Mouse (Mus musculus) hindbrain, postnatal 0 days (tissue): Measurements from ENCODE around the gene Rasl11a. TPM values are rescaled to one million over a fixed set of nuclear protein-coding genes. Genes with fewer than 3 reads are reported as not detected.
"Not testable (repeated sequence)": the region's sequence is repeated elsewhere in the genome, so short reads cannot be mapped to it uniquely, and the experiment has no call there.

Experiments used
- ATAC-seq: fragments of 200-750 bp; cut with Nextera tagmentation; 2 replicates; pipeline ENCODE4 v1.8.0; 2017; ENCODE audit warnings: mild to moderate bottlenecking, moderate TSS enrichment, moderate library complexity
- DNase-seq: peaks from one replicate; pipeline ENCODE4 v3.0.0-alpha.2; 2015; ENCODE audit warnings: low spot score
- H3K27ac ChIP-seq: fragments of 300-500 bp; sonication (generic); 2 replicates; pipeline ENCODE4 v1.5.1; 2014; ENCODE audit warnings: mild to moderate bottlenecking
- H3K27me3 ChIP-seq: fragments of 300-500 bp; sonication (generic); 2 replicates; pipeline ENCODE4 v1.6.1; 2014; ENCODE audit warnings: low read length, mixed read lengths; ENCODE audit not compliant: insufficient read depth
- H3K36me3 ChIP-seq: fragments of 300-500 bp; sonication (generic); 2 replicates; pipeline ENCODE4 v1.6.1; 2014; ENCODE audit warnings: low read length, mixed read lengths; ENCODE audit not compliant: insufficient read depth
- H3K4me1 ChIP-seq: fragments of 300-500 bp; sonication (generic); 2 replicates; pipeline ENCODE4 v1.6.1; 2014; ENCODE audit warnings: antibody characterized with exemption, low read length, mixed read lengths; ENCODE audit not compliant: insufficient read depth
- H3K4me2 ChIP-seq: fragments of 300-500 bp; sonication (generic); 2 replicates; pipeline ENCODE4 v1.6.1; 2014; ENCODE audit warnings: low read depth, mild to moderate bottlenecking, low read length, moderate library complexity, mixed read lengths
- H3K4me3 ChIP-seq: fragments of 300-500 bp; sonication (generic); 2 replicates; pipeline ENCODE4 v1.5.1; 2014; ENCODE audit warnings: low read length
- H3K9ac ChIP-seq: fragments of 300-500 bp; sonication (generic); replicated peaks from 2 replicates; pipeline ENCODE4 v1.6.1; 2014; ENCODE audit warnings: mild to moderate bottlenecking, low read length, moderate library complexity, mixed read lengths
- H3K9me3 ChIP-seq: fragments of 300-500 bp; sonication (generic); 2 replicates; pipeline ENCODE4 v1.6.1; 2016; ENCODE audit warnings: low read length, mixed read lengths
- CTCF ChIP-seq: IDR thresholded peaks from 2 replicates; pipeline ENCODE4 v1.5.1; 2016; ENCODE audit warnings: antibody characterized with exemption, control low read depth, low read depth
- WGBS: fragments of 180-500 bp; shearing (Covaris S2); extraction: QIAGEN DNeasy Blood & Tissue Kit; methylation state at CpG from one replicate; pipeline ENCODE4 v1.1.7; 2014; 5-methylcytosine and 5-hydroxymethylcytosine counted together
- polyA plus RNA-seq: library from polyadenylated mRNA; unstranded; fragments of >200 nt; fragmentation: Nextera tagmentation; extraction: Ambion mirVana; gene quantifications from 2 replicates; pipeline ENCODE4 v1.2.1, GENCODE M21; 2015
- total RNA-seq: library from RNA; depleted of rRNA; stranded (reverse); fragments of >200 nt; gene quantifications from 2 replicates; pipeline ENCODE4 v1.2.3, GENCODE M21; 2014

The Rasl11a gene
- total and polyA plus RNA-seq, 2 experiments from 2014 or later, result 13.9 to 15.4 TPM

DNA sequence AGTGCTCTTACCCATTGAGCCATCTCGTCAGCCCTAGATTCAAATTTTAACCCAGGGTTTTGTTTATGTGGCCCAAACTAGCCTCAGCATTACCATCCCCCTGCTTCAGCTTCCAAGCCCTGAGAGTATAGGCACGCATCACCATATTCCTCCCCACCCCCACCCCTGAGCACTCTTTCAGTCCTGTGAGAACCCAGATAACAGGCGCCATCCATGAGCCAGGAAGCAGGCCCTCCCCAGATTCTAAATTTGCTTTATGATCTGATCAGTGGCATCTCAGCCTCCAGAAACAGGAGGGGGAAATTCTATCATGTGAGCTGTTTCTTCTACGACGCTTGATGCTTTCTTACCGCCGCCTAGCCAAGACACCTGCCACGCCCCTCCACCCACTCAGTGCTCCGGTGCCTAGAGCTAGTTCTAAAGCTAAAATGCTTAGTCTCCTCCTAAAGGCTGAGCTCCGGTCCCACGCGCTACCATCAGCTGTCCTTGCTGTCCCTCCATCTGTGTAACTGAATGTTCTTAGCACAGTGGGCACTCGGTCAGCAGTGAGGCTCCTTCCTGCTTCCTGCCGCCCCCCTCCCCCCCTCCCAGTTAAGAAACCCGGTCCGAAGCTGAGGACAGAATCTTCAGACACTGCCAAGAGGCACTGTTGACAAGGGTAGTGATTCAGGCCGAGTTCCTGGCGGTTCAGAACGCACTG, 22.5 kb downstream of the Rasl11a start:
- no peaks in the 10 kb centered on the region for H3K36me3 ChIP-seq
- H3K9me3 ChIP-seq, result no peaks in the 10 kb centered on the region
- no peak for TF ChIP-seq CTCF
- H3K27ac ChIP-seq, result peak overlapping the region; percentile 83
- DNase-seq (peak; percentile 74), ATAC-seq (peak; percentile 91)
- H3K4me1 ChIP-seq, result 0 out of 2 replicates have a peak, but pooled peaks cover 6% of the 10 kb centered on the region
- peak overlapping the region; percentile 47 for H3K4me2 ChIP-seq
- WGBS, result 6% methylated on average over 19 of the region's 19 CpGs
- H3K4me3 ChIP-seq, result peak overlapping the region; percentile 18; the same call in 1 of the 2 replicates
- H3K27me3 ChIP-seq, result no peaks in the 10 kb centered on the region
- peak overlapping the region; percentile 41; the same call in 1 of the 2 replicates for H3K9ac ChIP-seq

DNA sequence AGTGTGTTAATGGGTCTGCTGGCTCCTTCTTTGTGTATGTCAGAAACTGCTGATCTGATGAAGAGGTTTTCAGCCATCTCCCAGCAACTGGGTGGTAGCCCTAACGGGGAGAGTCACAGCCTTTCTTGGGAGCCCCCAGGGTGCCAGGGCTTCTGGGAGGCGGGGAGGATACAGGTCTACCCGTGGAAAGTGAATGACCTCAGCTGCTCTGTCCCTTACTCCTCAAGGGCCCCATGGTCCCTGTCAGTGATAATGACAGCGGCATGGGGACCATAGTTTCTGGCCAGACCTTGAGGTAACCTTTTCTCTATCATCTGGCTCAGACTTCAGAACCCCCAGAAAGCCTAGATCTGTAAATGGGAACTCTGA, 23.1 kb downstream of the Rasl11a start:
- no peaks in the 10 kb centered on the region for H3K9me3 ChIP-seq
- H3K4me1 ChIP-seq, result 0 out of 2 replicates have a peak, but pooled peaks cover 6% of the 10 kb centered on the region
- TF ChIP-seq CTCF, result no peak
- H3K27me3 ChIP-seq, result no peaks in the 10 kb centered on the region
- peak overlapping the region; percentile 83 for H3K27ac ChIP-seq
- ATAC-seq (peak; percentile 76), DNase-seq (no peak)
- H3K4me3 ChIP-seq, result no peak overlapping the region
- H3K36me3 ChIP-seq, result no peaks in the 10 kb centered on the region
- H3K4me2 ChIP-seq, result peak overlapping the region; percentile 47
- H3K9ac ChIP-seq, result peak overlapping the region; percentile 41; the same call in 1 of the 2 replicates
- WGBS, result 19% methylated on average over 4 of the region's 4 CpGs

DNA sequence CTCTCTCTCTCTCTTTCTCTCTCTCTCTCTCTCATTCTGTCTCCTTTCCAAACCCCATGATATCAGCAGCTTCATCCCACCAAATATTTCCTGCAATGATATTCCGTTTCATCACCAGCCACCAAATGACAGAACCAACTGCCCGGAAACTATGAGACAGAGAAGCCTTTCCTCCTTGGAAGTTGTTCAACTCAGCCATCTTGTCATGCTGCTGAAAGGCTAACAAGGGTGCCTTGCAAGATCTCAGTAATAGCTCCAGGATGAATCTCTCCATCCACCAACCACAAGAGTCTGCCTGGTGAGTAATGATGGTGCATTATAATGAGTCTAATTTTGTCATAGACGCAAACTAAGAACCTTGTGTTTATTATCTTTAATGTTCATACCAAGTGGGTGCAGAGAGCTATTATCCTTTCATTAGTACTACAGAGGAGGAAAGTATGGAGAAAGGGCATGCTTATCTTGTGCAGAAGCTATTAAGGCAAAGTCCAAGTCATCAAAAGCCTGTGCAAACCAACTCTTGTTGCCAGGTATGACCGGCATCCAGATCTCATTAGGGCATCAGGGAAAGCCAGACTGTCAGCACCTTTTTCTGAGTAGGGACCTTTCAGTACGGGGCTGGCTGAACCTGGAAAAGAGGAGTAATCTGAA, 28.2 kb downstream of the Rasl11a start:
- DNase-seq, result no peak
- Histone ChIP-seq H3K9me3 (no peaks in the 10 kb centered on the region), H3K4me3 (no peak overlapping the region), H3K27ac (no peak overlapping the region), H3K9ac (no peak overlapping the region), H3K27me3 (no peaks in the 10 kb centered on the region), H3K4me1 (no peaks in the 10 kb centered on the region), H3K4me2 (no peak overlapping the region), H3K36me3 (no peaks in the 10 kb centered on the region)
- ATAC-seq, result no peak
- TF ChIP-seq CTCF, result no peak
- WGBS, result 89% methylated on average over 5 of the region's 5 CpGs

DNA sequence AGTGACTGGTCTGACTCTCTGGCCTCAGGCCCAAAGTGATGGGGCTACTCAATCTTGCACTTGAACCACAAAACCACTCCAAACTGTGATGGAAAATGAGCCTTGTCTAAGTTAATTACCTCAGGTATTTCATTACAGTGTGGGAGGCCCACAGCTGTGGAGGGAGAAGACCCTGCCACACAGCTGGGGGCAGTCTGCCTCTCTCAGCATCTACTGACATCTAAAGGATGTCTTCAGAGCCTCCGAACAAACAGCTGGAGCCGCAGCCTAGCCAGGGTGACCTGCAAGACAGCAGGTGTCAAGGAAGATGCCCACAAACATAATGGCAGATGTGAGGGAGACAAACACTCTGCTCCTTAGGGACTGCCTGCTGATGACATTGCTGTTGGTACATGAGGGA, 31.2 kb downstream of the Rasl11a start:
- 76% methylated on average over 2 of the region's 2 CpGs for WGBS

DNA sequence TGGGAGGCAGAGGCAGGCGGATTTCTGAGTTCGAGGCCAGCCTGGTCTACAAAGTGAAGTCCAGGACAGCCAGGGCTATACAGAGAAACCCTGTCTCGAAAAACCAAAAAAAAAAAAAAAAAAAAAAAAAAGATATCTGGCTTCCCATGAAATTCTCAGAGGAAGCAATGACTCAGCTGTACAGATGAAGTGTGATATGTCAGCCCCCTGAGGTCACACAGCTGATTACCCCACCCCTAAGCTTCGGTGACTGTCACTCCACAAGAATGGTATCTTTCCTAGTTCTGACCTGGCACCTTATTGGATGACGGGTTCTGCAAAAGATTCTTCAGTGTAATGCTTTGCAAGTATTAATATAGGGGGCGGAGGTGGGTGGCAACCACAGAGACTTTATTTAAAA, 33.0 kb downstream of the Rasl11a start:
- H3K4me3 ChIP-seq, H3K9me3 ChIP-seq, H3K36me3 ChIP-seq, H3K27ac ChIP-seq, H3K9ac ChIP-seq, H3K4me1 ChIP-seq, H3K4me2 ChIP-seq, H3K27me3 ChIP-seq, ATAC-seq, DNase-seq: not testable (repeated sequence)
- WGBS, result 69% methylated on average over 5 of the region's 6 CpGs

More for the DNA sequence above, 31.2 kb downstream of the Rasl11a start:
- H3K9ac ChIP-seq, result no peak overlapping the region
- no peaks in the 10 kb centered on the region for H3K4me1 ChIP-seq
- H3K27me3 ChIP-seq, result no peaks in the 10 kb centered on the region
- H3K9me3 ChIP-seq, result no peaks in the 10 kb centered on the region
- H3K4me2 ChIP-seq, result no peak overlapping the region
- no peak overlapping the region for H3K27ac ChIP-seq
- H3K36me3 ChIP-seq, result no peaks in the 10 kb centered on the region
- no peak overlapping the region for H3K4me3 ChIP-seq
- ATAC-seq, result no peak
- no peak for TF ChIP-seq CTCF
- DNase-seq, result no peak

DNA sequence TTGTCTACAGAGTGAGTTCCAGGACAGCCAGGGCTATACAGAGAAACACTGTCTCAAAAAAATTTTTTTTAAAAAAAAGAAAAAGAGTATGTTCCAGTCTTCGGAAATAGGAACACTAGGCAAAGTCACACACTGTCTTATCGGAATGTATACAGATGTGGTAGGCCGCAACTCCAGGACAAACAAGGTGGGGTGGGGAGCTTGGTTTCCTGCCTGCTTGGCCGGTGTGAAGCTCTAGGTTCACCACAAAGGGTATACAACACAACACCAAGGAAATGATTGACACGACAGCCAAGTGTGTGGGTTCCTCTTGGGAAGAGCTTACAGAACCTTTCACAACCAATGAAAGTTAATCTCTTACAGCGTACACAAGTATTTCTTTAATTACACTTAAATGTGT, 37.4 kb downstream of the Rasl11a start:
- no peak for ATAC-seq
- DNase-seq, result no peak
- Histone ChIP-seq H3K9ac (no peak overlapping the region), H3K4me1 (no peaks in the 10 kb centered on the region), H3K27me3 (no peaks in the 10 kb centered on the region; the same call in 1 of the 2 replicates), H3K27ac (no peak overlapping the region), H3K36me3 (no peaks in the 10 kb centered on the region), H3K9me3 (no peaks in the 10 kb centered on the region), H3K4me2 (no peak overlapping the region), H3K4me3 (no peak overlapping the region)
- 86% methylated on average over 6 of the region's 6 CpGs for WGBS
- no peak for TF ChIP-seq CTCF

DNA sequence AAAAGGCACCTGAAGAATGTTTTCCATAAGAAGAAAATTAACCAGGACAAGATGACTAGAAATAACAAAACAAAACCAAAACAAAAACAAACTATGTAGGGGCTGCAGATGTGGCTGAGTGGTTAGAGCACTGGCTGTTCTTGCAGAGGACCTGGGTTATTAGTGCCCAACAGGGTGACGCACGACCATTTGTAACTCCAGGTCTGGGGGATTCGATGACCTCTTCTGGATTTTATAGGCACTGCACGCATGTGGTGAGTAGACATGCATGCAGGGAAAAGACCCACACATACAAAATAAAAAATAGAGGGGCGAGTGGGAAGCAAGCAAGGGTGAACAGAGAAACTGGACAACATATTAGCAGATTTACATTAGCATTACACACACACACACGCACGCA, 38.2 kb downstream of the Rasl11a start:
- no peaks in the 10 kb centered on the region; the same call in 1 of the 2 replicates for H3K27me3 ChIP-seq
- H3K27ac ChIP-seq, result no peak overlapping the region
- TF ChIP-seq CTCF, result 0 out of 2 replicates have a peak, but pooled peaks have one; percentile 42
- WGBS, result 73% methylated on average over 7 of the region's 7 CpGs
- H3K9me3 ChIP-seq, result no peaks in the 10 kb centered on the region
- no peak overlapping the region for H3K4me3 ChIP-seq
- H3K4me2 ChIP-seq, result no peak overlapping the region
- DNase-seq (no peak), ATAC-seq (no peak)
- H3K9ac ChIP-seq, result no peak overlapping the region
- no peaks in the 10 kb centered on the region for H3K36me3 ChIP-seq
- H3K4me1 ChIP-seq, result no peaks in the 10 kb centered on the region
